Mouse (Mus musculus) cortical plate, adult 2 months (tissue): Measurements from ENCODE around the gene Clmp.

Experiments
- CTCF ChIP-seq: fragments of 200-500 bp; IDR thresholded peaks from 2 replicates; pipeline ENCODE4 v1.5.1; 2011; ENCODE audit warnings: mild to moderate bottlenecking, control low read depth, low read length; ENCODE audit not compliant: insufficient read depth; ENCODE audit errors: extremely low read depth
- POLR2A ChIP-seq: fragments of 200-500 bp; IDR thresholded peaks from 2 replicates; pipeline ENCODE4 v1.6.1; 2011; ENCODE audit warnings: mild to moderate bottlenecking, low read length, control low read depth; ENCODE audit not compliant: insufficient read depth; ENCODE audit errors: extremely low read depth

- TF ChIP-seq CTCF (no peak), POLR2A (peak; percentile 63; the same call in 1 of the 2 replicates)
Observed at GRCm38 (mm10) chr9:40799837-40800501, 114.2 kb downstream of the Clmp start.
